Mouse (Mus musculus) c-Kit-positive CD71-positive TER-119-positive erythroid progenitor cells, embryonic 14.5 days (primary cell): Measurements from ENCODE around the gene Nlgn2.

Experiments used
- DNase-seq: peaks from one replicate; pipeline ENCODE4 v3.0.0-alpha.2; 2013; ENCODE audit warnings: low spot score

Gene Nlgn2

GRCm38 (mm10) chr11:69793429-69793828, 44.2 kb downstream of the Nlgn2 start:
- DNase-seq: no peak

GRCm38 (mm10) chr11:69791420-69791819, 46.2 kb downstream of the Nlgn2 start:
- DNase-seq: no peak

DNA sequence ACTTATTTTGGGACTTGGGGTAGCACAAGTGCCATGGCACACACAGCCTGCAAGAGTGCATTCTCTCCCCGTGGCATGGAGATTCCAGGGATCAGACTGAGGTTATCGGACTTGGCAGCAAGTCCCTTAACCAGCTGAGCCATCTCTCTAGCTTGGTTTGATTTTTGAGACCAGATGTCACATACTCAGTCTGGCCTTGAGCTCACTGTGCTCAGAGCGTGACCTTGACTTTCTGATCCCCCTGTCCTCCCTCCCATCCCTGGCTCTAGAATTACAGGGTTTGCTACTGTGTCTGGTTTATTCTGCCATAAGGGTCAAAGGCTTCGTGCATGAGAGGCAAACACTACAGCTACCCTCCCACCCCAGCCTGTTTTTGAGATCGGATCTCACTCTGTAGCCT, 48.2 kb downstream of the Nlgn2 start:
- DNase-seq: no peak

DNA sequence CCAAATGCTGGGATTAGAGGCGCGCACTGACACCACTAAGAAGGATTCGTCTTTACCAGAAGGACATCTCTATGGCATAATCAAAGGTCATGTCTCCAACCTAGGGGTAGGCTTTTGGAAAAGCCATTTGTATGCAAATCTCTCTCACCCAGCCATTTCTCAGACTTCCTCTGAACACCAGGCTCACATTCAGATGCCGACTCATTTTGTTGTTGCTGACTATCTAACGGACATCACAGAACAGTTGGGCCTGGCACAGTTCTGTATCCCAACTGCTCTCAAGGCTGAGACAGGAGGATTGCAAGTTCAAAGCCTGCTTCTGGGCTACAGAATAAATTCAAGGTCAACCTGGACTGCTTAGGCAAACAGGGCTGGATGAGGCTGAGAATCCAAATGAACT, 50.3 kb downstream of the Nlgn2 start:
- no peak for DNase-seq

- DNase-seq: peak; percentile 75
Measured at GRCm38 (mm10) chr11:69784793-69785272, 52.8 kb downstream of the Nlgn2 start.

DNA sequence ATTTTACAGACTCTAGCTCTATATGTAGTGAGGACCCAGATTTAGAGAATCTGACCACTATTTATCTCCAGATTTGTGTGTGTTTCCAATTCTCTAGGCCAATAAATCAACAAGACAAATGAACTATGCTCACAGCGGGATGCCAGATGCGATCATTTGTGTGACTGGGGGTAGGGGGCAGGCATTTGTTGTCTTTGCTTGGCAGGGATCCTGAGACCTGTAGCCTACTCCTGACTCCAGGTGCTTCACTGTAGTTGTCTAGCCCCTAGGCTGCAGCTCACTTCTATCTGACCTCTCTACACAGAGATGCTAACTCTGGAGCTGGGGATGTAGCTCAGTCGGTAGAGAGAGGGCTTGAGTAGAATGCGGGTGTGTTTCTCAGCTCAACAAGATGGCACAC, 55.8 kb downstream of the Nlgn2 start:
- no peak for DNase-seq

- DNase-seq: no peak
Measured at GRCm38 (mm10) chr11:69778985-69779384, 58.6 kb downstream of the Nlgn2 start.

- no peak for DNase-seq
Measured at GRCm38 (mm10) chr11:69778258-69778982, 59.2 kb downstream of the Nlgn2 start.

- no peak for DNase-seq
Measured at GRCm38 (mm10) chr11:69777504-69778257, 59.9 kb downstream of the Nlgn2 start.

- DNase-seq: no peak
Measured at GRCm38 (mm10) chr11:69776488-69776887, 61.1 kb downstream of the Nlgn2 start.

DNA sequence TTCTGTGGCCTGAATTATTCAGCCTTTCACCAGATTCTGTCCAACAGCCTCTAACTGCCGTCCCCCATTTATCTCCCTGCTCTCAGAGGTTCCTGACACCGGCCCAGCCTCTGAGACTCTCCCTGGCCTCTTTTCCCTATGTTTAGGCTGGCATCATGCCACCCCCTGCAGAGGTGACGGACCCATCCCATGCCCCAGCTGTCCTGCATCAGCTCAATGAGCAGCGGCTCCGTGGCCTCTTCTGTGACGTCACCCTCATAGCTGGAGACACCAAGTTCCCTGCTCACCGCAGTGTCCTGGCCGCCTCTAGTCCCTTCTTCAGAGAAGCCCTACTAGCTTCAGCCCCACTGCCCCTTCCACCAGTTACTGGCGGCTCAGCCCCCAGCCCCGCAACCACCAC, 61.9 kb downstream of the Nlgn2 start:
- DNase-seq: no peak

DNA sequence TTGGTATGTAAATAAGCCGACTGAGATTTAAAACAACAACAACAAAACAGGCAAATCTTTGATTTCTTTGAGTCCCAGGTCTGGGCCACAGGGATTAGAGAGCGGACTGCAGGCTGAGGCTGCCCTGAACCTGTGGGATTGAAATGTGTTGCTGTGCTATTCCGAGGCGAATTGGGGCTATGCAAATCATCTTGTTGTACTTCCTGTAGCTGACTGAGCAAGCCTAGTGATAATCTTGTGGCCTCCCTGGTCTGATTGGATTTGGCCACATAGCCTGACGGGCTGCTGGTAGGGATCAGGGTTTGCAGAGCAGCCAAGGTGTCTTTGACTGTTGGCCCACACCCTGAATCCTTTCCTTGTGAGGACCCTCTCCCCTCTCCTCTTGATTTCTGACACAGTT, 62.6 kb downstream of the Nlgn2 start:
- no peak for DNase-seq
